Mouse (Mus musculus) urinary bladder, adult 18-20 months (tissue): ENCODE results near the gene Ndufa8.
A peak's percentile ranks its signal among the peaks of the same experiment; 100 is the strongest.

ENCODE experiments used
- DNase-seq, 2 experiments: peaks; one replicate each; pipeline ENCODE4 v3.0.0; 2022; ENCODE audit warnings: low spot score in 2 of 2, mixed read lengths in 2 of 2

The Ndufa8 gene

GRCm38 (mm10) chr2:36048748-36049566, at the start of gene Ndufa8, which contains the start of gene Morn5:
Ndufa8 (minus strand) TSS chr2:36049406.
Morn5 (plus strand) TSS chr2:36049458.
- peak; percentile 97 to 98 for DNase-seq

DNA sequence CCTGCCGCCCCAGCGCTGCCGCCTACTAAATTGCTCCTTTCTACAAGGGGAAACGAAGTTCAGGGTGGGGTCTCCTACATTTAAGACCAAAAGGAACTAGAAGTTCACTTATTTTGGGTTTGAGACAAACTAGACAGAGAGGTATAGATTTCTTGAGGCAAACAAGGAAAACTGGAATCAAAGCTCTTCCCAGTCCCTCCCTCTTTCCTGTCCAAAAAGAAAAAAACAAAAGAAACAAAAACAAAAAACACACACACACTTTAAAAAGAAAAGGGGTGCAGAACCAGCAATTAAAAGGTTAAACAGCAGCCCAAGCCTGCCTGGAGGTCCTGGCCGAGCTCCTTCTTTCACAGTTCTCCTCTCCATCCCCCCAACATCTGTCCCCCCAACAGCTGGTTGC, 48.8 kb upstream of the Ndufa8 start:
- no peak for DNase-seq

DNA sequence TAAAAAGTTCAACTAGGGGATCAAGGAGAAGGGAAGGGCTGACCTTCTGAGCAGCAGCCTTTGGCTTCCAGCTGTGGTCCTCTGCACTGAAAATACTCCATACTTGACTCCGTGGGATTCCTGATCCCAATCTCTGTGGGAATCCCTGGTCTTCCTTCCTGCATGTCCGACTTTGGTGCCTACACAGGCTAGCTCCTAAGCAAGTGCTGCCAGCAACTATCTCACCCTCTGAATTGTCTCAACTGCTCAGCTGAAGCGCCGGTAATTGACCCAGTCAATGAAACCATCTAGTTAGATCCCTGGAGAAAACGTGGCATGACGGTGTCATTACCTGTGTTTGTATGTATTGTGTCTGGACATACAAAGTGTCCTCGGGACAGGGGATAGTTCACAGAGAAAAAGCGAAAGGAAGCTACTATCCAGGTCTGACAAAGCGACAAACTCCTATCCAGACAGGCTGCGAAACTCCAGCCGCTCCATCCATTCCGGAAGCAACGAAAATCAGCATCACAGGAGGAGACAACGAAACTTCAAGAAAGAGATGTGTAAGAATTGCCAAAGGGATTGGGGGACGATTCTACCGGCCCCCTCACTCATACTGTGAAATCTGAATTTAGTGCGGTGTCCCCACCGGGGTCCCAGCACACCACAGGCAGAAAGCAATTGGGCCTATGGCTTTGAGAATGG, 48.1 kb upstream of the Ndufa8 start:
- DNase-seq = no peak

- DNase-seq = no peak
Measured at GRCm38 (mm10) chr2:36093914-36094475, 44.8 kb upstream of the Ndufa8 start.

DNA sequence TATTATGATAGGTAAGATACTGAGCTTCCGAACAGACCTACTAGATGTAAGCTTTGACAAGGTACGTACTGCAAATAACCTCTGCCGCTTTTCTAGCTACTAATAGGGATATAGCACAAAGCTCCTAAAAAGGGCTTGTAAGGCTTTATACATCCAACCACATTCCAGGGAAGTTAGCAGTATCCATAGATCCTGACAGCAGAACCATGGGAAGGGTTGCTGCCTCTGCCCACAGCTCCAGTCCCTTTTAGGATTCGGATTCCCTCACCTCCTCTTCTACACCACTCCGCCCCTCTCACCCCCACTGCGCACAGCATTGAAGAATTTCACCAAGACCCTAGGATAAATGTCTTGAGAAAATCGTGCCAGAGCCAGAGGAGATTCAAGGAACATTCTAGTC, 44.1 kb upstream of the Ndufa8 start:
- no peak for DNase-seq

DNA sequence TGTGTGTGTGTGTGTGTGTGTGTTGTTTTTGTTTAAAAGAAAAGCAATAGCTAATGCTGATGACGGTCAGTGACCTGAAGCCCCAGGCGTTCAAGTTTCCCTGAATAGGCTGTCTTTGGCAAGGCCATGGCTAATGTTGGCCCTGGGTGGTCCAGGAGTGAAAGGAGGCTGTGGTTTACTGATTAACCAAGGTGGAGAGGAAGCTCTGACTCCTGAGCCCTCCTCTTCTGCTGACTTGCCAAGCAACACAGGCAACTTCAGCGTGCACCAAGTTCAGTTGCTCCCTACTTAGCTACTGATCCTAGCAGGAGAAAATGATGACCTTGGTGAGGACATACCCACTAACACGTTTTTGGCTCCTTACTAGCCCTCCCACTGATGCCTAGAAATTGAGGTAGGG, 43.5 kb upstream of the Ndufa8 start:
- DNase-seq = no peak

GRCm38 (mm10) chr2:36090853-36091741, 41.9 kb upstream of the Ndufa8 start:
- peak in 1 of 2 experiments; percentile 51 for DNase-seq

- DNase-seq = no peak
Measured at GRCm38 (mm10) chr2:36089190-36089589, 40.0 kb upstream of the Ndufa8 start.

- no peak for DNase-seq
Measured at GRCm38 (mm10) chr2:36085041-36085440, 35.8 kb upstream of the Ndufa8 start.

DNA sequence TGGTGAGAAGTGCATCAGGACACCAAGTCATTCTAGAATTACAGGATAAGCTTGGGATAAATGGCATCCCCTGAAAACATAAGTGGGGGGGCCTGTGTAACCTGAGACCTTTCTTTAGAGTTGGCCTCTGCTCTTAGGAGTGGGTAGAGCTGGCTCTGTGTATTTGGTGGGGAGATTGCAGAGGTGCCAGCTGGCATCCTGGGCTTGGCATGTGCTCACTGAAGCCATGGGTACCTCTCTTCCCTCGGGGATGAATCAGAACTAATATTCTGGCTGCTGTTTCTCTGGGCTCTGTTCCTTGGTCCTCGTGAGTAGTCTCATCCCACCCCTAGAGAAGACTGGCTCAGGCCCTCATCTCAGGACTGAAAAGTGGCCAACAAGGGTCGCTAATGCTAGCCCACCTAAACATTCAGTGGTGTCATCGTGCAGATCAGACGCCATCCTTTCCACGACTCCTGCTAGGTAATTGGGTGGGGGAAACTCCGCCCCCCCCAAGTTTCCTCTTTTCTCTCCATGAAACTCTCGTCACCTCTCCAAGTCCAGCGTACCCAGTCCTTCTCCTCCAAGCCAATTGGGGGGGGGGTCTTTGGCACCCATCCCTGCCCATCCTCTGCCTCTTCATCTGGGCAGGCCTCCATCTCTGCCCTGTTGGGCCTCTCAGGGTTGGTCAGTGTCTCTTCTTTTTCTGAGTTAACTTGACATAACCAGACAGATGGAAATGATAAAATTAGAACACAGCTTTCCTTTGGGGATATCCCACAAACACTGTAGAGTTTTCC, 33.8 kb upstream of the Ndufa8 start:
- DNase-seq = no peak

- no peak for DNase-seq
Measured at GRCm38 (mm10) chr2:36081446-36081845, 32.2 kb upstream of the Ndufa8 start.

- no peak for DNase-seq
Measured at GRCm38 (mm10) chr2:36077160-36077761, 28.1 kb upstream of the Ndufa8 start.

DNA sequence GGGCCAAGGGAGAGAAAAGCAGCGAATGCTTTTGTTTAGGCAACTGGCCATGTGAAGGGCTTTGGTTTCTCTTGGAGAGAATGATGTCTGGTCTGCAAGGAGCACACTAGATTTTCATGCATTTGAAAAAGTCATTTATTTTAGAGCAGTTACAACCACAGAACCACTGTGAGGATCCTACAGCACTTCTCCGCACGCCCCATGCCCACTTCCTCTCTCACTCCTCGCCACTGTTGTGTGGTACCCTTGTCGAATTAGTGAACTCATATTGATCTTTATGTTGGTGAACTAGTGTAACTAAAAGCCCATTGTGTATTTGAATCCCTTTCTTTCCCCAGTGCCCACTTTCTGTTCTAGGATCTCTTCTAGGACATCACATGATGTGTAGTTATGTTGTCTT, 26.0 kb upstream of the Ndufa8 start:
- DNase-seq = no peak

DNA sequence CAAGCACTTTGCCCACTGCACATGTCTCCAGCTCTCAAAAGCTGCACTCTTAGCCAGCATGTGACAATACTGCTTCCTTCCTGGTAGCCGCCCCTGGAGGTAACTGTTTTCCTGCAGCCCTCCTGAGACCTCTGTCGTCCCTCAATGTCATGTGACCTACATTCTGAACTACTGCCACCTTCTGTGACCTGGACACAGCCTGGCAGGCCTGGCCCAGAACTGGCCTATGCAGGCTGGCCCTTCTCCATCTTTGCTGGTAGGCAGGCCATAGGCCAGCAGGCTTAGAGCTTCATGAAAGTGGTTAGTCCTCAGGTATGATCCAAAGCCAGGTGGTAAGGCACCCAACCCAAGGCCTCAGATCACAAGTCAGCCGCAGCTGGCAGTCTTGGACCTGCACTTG, 24.6 kb upstream of the Ndufa8 start:
- DNase-seq = no peak

DNA sequence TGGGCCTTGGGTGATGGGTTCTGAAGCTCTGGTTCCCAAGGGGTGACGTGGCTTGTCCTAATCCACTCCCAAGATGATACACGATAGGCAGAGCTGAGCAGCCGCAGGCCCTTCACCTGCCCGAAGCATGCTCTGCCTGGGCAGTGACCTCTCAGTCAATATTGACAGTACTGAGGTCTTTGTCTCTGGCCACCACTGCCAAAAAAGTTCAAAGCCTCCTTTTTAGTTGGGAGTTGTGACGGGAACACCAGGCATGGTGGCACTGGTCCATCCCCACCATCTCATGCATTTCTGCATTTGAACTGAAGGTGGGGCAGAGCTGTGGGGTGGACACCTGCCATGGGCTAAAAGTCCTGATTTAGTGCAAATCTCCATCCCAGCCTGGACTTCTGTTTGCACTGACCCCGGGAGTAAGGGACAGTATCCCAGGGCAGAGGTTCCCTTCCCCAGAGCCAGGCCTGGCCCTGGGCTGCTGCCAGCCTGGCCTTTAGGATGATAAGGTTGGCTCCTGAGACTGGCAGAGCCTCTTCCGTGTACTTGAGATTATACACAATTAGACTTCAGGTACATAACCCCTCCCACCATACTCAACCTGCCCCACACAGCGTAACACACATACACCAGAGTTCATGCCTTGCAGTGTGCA, 22.6 kb upstream of the Ndufa8 start:
- DNase-seq = no peak

DNA sequence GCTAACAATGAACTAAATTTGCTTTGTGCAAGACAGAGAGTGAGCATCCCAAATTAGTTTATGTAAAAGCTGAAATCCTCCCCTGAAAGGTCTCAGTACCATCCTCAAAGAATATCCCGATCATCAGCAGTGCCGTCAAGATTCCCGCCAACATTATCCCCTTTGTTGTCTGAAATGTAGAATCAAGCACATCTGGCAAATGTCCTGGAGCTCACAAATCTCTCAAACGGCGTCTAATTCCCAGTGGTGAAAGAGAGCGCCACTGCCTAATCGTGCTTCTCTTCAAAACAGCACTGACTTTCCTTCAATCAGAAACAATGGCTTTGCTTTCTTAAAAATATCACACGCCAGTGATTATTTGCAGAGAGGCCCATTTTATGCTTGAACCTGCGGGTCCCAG, 17.9 kb upstream of the Ndufa8 start:
- no peak for DNase-seq

DNA sequence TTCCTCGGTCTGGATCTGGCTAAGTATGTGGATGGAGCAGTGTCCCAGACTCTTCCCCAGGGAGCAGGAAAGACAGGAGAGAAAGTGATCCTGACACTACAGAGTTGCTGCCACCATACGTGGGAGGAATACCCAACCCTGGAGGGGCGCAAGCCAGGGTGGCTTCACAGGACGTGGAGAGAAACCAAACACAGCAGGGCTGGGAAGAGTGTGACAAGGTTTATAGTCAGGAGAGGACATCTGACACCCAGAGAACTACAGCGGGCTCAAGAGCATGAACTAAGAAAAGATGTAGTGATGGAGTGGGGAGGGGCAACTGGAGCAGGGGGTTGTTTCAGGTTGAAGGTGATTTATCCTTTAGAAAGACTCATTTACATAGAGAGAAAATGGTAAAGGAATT, 12.2 kb upstream of the Ndufa8 start:
- DNase-seq = no peak

- no peak for DNase-seq
Measured at GRCm38 (mm10) chr2:36056248-36056647, 7.0 kb upstream of the Ndufa8 start.

GRCm38 (mm10) chr2:36053249-36053648, 4.0 kb upstream of the Ndufa8 start:
- no peak for DNase-seq

DNA sequence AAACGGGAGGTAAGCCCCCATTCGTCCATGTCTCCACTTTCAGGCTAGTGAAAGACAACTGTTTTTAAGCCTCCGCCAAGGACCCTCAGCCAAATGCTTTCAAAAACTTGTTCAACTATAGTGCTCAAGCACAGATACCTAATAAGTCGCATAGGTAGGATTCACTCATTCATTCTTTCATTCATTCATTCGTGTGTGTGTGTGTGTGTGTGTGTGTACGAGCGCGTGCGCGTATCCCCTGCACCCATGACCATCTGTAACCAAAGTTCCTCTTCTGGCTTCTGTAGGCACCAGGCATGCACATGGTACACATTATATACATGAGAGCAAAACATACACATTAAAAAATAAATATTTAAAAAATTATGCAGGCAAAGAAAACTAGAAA, 355 bp upstream of the Ndufa8 start:
- DNase-seq = no peak
